Mouse (Mus musculus): ENCODE results near the gene Wfdc6a. TPM values are rescaled to one million over a fixed set of nuclear protein-coding genes. Genes with fewer than 3 reads are reported as not detected.

Wfdc6a gene
- total RNA-seq, 1 experiment from 2014 or later = not detected

DNA sequence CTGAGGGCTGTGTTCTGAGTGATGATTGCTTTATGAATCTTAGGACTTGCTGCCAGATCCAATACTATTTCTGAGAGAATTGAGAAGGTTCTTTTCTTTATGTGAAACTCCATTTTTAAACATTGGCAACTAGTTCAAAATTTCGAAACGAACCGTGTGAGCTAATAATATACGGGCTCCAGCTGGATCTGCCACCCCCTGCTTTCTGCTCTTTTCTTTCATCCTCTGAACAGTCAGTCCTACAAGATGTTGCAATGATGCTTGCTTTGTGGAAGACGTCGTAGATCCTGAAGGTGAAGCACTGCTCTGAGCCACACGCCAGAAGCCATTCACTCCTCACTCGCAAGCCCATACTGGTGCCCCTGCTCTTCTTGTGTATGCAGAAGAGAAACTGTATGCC lies 26.8 kb downstream of the Wfdc6a start:
- ATAC-seq (ENCODE audit: extremely low read depth, insufficient number of reproducible peaks, low FRiP score, poor library complexity, severe bottlenecking) = no peak

DNA sequence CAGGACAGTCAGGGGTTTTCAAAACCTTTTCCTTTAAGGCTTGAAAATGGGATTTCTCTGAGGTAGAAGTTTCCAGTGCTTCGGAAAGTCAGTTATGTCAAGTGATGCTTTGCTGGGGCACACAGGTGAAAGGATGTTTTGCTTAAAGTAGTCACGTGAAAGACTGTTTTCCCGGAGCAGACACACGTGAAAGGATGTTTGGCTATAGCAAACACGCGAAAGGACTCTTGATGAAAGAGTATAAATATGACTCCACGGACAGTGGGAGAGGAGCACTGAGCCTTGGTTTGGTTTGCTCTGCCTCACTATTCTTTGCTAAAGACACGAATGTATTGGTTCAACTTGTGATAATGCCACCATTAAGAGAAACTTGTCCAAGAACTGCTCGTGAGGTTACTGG lies 33.7 kb downstream of the Wfdc6a start:
- no peak for ATAC-seq (ENCODE audit: extremely low read depth, insufficient number of reproducible peaks, low FRiP score, poor library complexity, severe bottlenecking)

DNA sequence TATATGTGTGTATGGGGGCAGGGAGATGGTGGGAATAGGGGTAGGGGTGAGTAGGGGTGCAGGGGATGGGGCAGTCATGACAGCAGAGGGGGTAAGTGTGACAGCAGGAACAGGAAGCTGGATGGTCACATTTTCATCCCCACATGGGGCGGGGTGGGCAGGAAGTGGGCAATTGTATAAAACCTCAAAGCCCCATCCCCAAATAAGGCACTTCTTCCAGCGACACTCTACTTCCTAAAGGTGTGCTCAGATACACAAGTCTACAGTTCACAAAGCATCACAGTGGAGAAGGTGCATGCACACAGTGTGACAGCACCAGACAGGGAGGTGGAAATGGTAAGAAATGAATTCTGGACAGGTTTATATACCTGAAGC lies 34.4 kb downstream of the Wfdc6a start:
- no peak for ATAC-seq (ENCODE audit: extremely low read depth, insufficient number of reproducible peaks, low FRiP score, poor library complexity, severe bottlenecking)

DNA sequence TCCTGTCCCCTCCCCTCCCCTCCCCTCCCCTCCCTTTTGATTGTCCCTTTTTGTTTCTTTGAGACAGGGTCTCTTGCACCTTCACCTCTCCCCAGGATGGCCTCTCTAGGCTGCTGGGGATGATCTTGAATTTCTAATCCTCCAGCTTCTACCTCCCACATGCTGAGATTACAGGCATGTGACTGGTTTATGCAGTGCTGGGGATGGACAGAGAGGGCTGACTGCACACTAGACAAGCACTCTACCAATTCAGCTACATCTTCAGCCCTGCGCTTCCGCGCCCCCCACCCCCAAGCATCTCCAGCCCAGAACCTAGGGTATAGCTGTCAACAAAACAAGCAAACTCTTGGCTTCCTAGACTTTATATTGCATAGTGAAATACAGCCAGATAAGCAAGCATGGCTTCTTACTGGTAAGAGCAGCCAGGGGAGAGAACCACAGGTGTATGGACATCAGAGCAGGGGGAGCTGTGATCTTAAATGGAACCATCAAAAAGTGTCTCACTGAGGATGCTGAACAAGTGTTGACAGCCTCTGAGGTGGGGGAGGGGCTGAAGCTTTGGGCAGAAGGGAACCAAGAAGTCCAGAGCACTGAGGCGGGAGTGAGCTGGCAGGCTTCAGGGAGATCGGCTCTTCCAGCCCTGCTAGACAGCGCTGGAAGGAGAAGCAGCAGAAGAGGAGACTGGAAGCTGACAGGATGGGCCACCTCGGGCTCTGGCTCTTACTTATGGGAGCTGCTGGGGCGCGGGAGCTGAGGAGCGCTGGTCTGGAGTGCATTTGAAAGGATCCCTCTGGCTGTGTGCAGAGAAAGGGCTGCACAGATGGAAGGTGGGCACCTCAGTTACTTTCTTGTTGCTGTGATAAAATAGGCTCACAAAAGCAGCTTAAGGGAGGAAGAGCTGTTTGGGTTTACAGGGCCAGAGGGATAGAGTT lies 35.0 kb downstream of the Wfdc6a start:
- no peak for ATAC-seq (ENCODE audit: extremely low read depth, insufficient number of reproducible peaks, low FRiP score, poor library complexity, severe bottlenecking)

DNA sequence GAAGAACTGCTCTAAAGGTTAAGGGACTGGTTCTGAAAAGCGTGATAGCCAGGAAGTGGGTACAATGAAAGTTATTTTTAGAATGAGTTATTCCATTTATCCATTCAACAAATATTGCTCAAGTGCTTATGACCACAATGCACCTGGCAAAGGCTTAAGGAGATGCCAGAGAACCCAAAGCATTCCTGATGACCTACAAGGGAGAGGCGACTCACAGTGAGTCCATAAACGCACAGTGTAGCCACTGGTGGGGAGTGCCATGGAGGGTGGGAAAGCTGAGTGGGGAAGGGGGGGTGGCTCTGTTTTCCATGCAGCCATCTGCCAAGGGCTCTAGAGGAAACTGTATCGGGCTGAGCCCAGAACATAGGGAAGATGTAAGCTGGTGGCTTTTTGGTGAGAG lies 35.9 kb downstream of the Wfdc6a start:
- no peak for ATAC-seq (ENCODE audit: extremely low read depth, insufficient number of reproducible peaks, low FRiP score, poor library complexity, severe bottlenecking)

DNA sequence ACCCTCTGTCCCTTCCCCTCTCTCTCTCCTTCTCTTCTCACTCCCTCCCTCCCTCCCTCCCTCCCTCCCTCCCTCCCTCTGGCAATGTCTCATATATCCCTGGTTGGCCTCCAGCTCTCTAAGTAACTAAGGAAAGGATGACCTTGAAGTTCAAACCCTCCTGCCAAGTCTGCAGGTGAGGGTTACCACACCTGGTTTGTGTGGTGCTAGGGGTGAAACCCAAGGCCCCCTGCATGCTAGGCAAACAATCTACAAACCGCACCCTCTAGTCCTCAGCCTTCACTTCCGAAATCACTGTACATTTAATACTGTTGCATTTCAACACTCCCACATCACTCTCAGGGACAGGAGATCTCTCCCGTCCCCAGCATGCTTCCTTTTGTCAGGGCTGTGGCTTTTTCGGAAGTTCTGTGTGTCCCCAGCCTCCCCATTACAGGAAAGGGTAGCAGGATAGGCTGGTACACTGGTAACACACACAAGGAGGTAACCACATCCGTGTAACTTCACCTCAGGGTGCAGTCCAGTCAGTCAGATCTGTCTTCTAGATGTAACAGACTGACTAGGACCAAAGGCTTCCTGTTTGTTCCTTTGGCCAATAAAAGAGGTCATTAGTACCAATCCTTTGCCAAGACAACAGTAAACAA lies 40.7 kb downstream of the Wfdc6a start:
- 0 out of 2 replicates have a peak, but pooled peaks have one; percentile 13 for ATAC-seq (ENCODE audit: extremely low read depth, insufficient number of reproducible peaks, low FRiP score, poor library complexity, severe bottlenecking)

DNA sequence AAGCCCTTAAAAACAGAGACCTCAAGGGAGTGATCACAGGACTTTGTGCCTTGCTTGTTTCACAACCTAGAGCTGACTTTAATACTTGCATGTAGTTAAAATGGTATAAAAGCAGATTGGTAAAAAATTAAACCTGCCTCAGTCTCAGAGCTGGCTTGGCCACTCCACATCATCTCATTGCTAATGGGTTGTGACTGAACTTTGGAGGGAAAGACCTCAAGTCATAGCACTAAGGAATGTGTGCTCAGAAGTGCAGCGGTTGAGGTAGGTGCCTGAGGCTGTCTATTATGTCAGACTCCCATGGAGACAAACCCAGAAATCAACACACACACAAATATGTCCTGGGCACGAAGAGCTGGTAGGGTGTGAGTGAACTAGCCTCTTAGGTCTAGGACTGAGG lies 41.5 kb downstream of the Wfdc6a start:
- ATAC-seq (ENCODE audit: extremely low read depth, insufficient number of reproducible peaks, low FRiP score, poor library complexity, severe bottlenecking) = no peak

DNA sequence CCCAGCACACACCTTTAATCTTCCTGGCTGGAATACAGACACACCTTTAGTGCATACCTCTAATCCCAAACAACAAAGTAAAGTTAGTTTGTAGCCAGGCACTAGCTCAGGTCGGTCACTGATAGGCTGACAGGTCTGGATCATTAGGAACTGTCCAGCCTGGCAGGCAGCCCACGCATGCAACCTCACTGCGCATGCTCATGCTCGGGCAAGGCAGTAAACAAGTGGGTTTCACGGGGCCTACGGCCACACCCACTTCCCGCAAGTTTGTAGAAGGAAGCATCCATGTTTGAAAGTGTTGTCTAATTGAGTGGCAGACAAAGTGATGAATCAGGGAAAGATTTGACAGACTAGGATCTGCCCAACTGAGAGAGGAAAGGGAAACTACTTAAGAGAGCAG lies 42.6 kb downstream of the Wfdc6a start:
- no peak for ATAC-seq (ENCODE audit: extremely low read depth, insufficient number of reproducible peaks, low FRiP score, poor library complexity, severe bottlenecking)

DNA sequence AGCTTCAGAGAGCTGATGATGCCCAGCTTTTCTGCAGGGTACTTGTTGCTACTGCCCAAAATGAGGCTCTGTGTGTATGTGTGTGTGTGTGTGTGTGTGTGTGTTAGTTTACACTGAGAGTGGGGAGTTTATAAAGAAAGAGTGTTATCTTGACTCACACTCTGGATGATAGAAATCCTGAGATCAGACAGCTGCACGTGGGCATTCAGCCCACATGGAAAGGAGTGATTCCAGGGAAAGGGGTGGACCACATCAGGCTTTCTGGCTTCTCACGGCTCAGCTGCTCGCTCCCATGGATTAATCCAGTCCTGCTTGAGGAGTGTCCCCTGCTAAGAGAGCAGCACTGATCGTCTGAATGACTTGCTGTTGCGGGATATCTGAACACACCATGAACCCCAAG lies 43.1 kb downstream of the Wfdc6a start:
- no peak for ATAC-seq (ENCODE audit: extremely low read depth, insufficient number of reproducible peaks, low FRiP score, poor library complexity, severe bottlenecking)

DNA sequence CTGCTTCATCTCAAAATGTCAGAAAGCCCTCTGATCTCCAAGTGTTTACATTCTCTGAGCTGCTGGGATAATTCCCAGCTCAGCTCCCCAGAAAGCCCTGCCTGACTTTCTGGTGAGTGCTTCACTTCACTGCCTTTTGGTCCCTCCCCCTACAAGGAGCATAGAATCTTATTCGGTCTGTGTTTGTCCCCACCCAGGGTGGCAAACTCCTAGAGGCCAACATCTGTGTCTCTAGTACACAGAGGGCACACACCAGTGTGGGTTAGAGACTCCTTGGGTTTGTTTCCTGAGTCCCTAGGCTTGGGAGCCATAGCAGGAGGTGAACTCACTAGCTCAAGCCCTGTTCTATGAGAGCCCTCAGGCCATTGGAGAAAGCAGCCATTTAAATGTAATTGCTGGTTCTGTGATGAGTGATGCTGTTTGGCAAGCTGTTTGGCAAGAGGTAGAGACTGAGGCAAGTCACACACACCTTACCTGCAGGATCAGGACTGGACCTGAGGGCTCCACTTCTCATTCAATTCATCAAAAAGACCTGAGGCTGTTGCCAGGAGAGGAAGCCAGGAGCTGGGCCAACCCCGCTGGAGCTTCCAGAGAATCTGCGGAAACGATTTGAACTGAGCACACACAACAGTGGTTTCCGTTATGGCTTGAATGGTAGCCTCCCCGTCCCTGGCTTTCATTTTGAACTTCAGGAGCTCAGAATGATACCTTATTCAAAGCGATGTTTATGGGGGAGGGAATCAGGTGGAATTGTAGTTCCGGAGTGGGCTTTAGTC lies 44.4 kb downstream of the Wfdc6a start:
- no peak for ATAC-seq (ENCODE audit: extremely low read depth, insufficient number of reproducible peaks, low FRiP score, poor library complexity, severe bottlenecking)

DNA sequence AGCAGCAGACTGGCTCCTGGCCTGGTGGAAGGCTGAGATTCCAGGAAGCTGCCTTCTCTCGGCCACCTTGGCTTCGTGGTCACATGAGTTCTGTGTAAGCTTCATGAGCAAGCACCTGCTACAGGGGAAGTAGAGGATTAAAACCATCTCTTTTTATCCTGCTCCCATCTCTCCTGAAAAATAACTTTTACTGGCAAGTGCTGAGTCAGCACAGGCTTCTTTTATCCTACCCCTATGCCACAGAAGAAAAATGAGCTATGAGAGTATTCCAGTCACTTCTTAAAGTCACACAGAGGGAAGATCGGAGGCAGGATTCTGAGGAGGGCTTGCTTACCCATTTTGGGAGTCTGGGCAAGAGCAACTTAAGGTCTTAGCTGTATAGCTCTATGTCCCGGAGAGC lies 48.2 kb downstream of the Wfdc6a start:
- no peak for ATAC-seq (ENCODE audit: extremely low read depth, insufficient number of reproducible peaks, low FRiP score, poor library complexity, severe bottlenecking)

DNA sequence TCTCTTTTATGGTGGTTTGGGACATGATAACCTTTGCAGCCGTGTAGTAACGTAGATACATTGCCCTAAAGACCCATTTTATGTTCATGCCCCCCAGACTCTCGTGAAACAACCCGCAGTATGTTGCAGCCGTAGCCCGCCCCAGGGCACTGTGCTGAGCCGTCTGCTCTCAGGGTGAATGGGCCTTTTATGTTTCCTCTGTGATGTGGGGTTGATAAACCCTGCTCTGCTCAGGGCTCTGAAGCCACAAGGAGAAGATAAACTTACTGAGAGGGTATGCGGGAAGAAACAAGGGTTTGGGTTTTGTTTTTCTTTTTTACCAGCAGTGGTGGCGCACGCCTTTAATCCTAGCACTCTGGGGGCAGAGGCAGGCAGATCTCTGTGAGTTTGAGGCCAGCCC lies 50.9 kb downstream of the Wfdc6a start:
- no peak; the same call in 1 of the 2 replicates for ATAC-seq (ENCODE audit: extremely low read depth, insufficient number of reproducible peaks, low FRiP score, poor library complexity, severe bottlenecking)

DNA sequence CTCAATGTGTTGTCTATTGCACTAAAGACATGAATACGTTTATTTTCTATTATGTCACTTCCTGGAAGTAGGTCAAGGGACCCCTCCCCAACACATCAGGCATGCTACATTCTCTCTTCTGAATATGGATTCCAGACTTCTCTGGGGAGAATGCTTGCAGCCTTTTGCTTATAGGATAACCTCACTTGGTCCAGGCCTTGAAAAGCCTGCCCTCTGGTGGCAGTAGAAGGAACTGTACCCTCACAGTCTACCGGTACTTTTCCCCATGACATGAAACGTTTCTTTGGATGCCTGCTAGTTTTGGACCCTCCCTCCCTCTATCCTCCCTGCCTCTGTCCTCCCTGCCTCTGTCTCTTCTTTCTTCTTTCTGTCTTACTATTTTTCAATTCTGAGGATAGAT lies 54.1 kb downstream of the Wfdc6a start:
- peak; percentile 81 for ATAC-seq (ENCODE audit: extremely low read depth, insufficient number of reproducible peaks, low FRiP score, poor library complexity, severe bottlenecking)

Other genes with a start within 250 kb of the Wfdc6a start
- 327 and 410 TPM in 2 replicates for gene Slpi, start 196.4 kb downstream of the Wfdc6a start, total RNA-seq (2017)
- gene Rbpjl, start 182.3 kb downstream of the Wfdc6a start, total RNA-seq (2017) = 0.37 and 0.47 TPM in 2 replicates
- 0.12 TPM in 1 of 2 replicates, not detected in the other for gene Matn4, start 180.3 kb downstream of the Wfdc6a start, total RNA-seq (2017)
- 61.3 and 73.7 TPM in 2 replicates for gene Sdc4, start 141.6 kb downstream of the Wfdc6a start, total RNA-seq (2017)
- gene Sys1, start 128.5 kb downstream of the Wfdc6a start, total RNA-seq (2017) = 26.4 and 33.5 TPM in 2 replicates
- gene Gm20458, start 124.5 kb downstream of the Wfdc6a start, total RNA-seq (2017) = not detected in 2 replicates
- gene Trp53tg5, start 111.7 kb downstream of the Wfdc6a start, total RNA-seq (2017) = not detected in 2 replicates
- gene Dbndd2, start 99.3 kb downstream of the Wfdc6a start, total RNA-seq (2017) = 1.3 and 2.3 TPM in 2 replicates
- 26.2 and 29.7 TPM in 2 replicates for gene Pigt, start 87.9 kb downstream of the Wfdc6a start, total RNA-seq (2017)
- not detected in 2 replicates for gene Wfdc2, start 23.0 kb downstream of the Wfdc6a start, total RNA-seq (2017)
- gene Spint3, start 12.0 kb downstream of the Wfdc6a start, total RNA-seq (2017) = not detected in 2 replicates
- not detected in 2 replicates for gene Eppin, start 8.1 kb upstream of the Wfdc6a start, total RNA-seq (2017)
- not detected in 2 replicates for gene Wfdc6b, start 28.1 kb upstream of the Wfdc6a start, total RNA-seq (2017)
- gene Wfdc8, start 28.2 kb upstream of the Wfdc6a start, total RNA-seq (2017) = not detected in 2 replicates
- gene Wfdc16, start 53.3 kb upstream of the Wfdc6a start, total RNA-seq (2017) = not detected in 2 replicates
- not detected in 2 replicates for gene Wfdc10, start 70.6 kb upstream of the Wfdc6a start, total RNA-seq (2017)
- not detected in 2 replicates for gene Wfdc9, start 71.1 kb upstream of the Wfdc6a start, total RNA-seq (2017)
- gene Wfdc11, start 88.6 kb upstream of the Wfdc6a start, total RNA-seq (2017) = not detected in 2 replicates
- gene Wfdc13, start 99.7 kb upstream of the Wfdc6a start, total RNA-seq (2017) = not detected in 2 replicates
- gene Spint4, start 113.1 kb upstream of the Wfdc6a start, total RNA-seq (2017) = not detected in 2 replicates
- gene Spint5, start 129.9 kb upstream of the Wfdc6a start, total RNA-seq (2017) = not detected in 2 replicates
- 0.58 TPM in 1 of 2 replicates, not detected in the other for gene Wfdc3, start 160.5 kb upstream of the Wfdc6a start, total RNA-seq (2017)
- gene Dnttip1, start 160.5 kb upstream of the Wfdc6a start, total RNA-seq (2017) = 20.0 and 26.7 TPM in 2 replicates
- 2.8 and 3.7 TPM in 2 replicates for gene Ube2c, start 184.5 kb upstream of the Wfdc6a start, total RNA-seq (2017)
- not detected in 2 replicates for gene Tnnc2, start 194.5 kb upstream of the Wfdc6a start, total RNA-seq (2017)
- gene Snx21, start 200.4 kb upstream of the Wfdc6a start, total RNA-seq (2017) = 1.6 and 2.6 TPM in 2 replicates
- 35.4 and 39.3 TPM in 2 replicates for gene Acot8, start 219.4 kb upstream of the Wfdc6a start, total RNA-seq (2017)
- 3.8 and 3.9 TPM in 2 replicates for gene Zswim3, start 219.7 kb upstream of the Wfdc6a start, total RNA-seq (2017)
- 1.8 and 2.9 TPM in 2 replicates for gene Zswim1, start 237.2 kb upstream of the Wfdc6a start, total RNA-seq (2017)
- not detected in 2 replicates for gene Spata25, start 243.1 kb upstream of the Wfdc6a start, total RNA-seq (2017)
- gene Ctsa, start 247.4 kb upstream of the Wfdc6a start, total RNA-seq (2017) = 314 and 340 TPM in 2 replicates
- 1.4 and 4.1 TPM in 2 replicates for gene Neurl2, start 248.0 kb upstream of the Wfdc6a start, total RNA-seq (2017)